Mouse (Mus musculus) erythroblast, embryonic 14.5 days (primary cell): Measurements from ENCODE around the gene Hectd4.

Source experiments
- GATA1 ChIP-seq: IDR thresholded peaks from 2 replicates; pipeline ENCODE4 v1.6.1; 2012; ENCODE audit warnings: low read length, inconsistent platforms, mixed read lengths
- TAL1 ChIP-seq: IDR thresholded peaks from 3 replicates; pipeline ENCODE4 v1.6.1; 2012; ENCODE audit warnings: low read length, inconsistent platforms, mixed read lengths

DNA sequence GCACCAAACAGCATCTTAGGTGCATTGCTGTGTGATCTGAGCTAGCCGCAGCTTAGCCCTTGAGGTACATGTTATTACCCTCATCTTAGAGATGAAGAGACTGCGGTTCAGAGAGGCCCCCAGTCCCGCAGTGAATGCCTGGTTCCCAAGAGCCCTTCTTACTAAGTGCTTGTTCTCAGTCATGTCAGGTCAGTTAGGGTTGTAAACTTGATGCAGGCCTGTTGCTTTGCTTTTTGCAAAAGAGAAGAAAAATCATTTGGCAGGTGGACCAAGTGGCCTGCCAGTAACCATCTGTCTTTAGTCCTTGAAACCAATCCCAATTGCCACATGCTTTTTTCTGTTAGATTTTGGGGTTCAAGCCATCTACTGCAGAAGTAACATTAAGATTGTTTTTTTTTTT lies 41.8 kb downstream of the Hectd4 start:
- no peak for TF ChIP-seq GATA1
- TF ChIP-seq TAL1 = no peak
